Mouse (Mus musculus): ENCODE measurements around the gene Fam207a. TPM values are rescaled to one million over a fixed set of nuclear protein-coding genes. Genes with fewer than 3 reads are reported as not detected.
A peak's percentile ranks its signal among the peaks of the same experiment; 100 is the strongest.

The Fam207a gene
- polyA plus RNA-seq, 1 experiment from 2014 or later = 51.8 TPM

DNA sequence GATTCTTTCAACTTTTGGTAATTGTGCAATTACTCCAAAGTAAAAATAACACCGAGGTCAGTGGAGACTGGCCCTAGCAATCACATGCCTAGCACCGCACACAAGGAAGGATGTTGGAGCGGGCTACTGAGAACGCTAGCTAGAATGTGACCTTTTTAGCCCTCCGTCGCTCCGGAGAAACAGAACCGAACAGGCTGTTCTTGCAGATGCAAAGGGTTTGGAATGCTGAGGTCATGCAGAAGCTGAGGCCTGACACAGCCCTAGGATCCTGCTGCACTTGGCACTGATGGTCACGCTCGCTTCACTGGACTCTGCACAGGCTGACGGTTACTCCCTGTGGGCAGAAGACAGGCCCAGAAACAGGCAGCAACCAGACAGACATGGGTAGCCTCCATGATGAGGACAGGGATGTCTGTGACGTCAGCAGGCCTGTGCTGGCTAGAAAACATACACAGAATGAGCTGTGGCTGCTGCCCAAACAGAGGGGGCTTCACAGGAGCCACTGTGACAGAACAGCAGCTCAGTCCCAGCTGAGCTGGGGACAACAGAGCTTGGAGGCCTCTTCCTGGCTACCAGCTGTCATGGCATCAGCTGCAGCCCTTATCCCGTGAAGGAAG lies 8.5 kb downstream of the Fam207a start:
- H3K36me3 ChIP-seq = peaks cover 84% of the 10 kb centered on the region
- no peaks in the 10 kb centered on the region for H3K9me3 ChIP-seq (replicated peaks)
- WGBS = 91% methylated on average over 13 of the region's 13 CpGs
- DNase-seq (ENCODE audit: low spot score) = no peak
- H3K4me1 ChIP-seq = peaks cover 12% of the 10 kb centered on the region; the same call in 1 of the 2 replicates
- no peaks in the 10 kb centered on the region for H3K27me3 ChIP-seq (ENCODE audit: low read depth, poor library complexity, severe bottlenecking)
- H3K27ac ChIP-seq = no peak overlapping the region
- no peak overlapping the region for H3K4me3 ChIP-seq

- H3K9me3 ChIP-seq (replicated peaks) = no peaks in the 10 kb centered on the region
- WGBS = 94% methylated on average over 5 of the region's 5 CpGs
- H3K27me3 ChIP-seq (ENCODE audit: low read depth, poor library complexity, severe bottlenecking) = no peaks in the 10 kb centered on the region
- peaks cover 84% of the 10 kb centered on the region for H3K36me3 ChIP-seq
- H3K4me3 ChIP-seq = no peak overlapping the region
- H3K4me1 ChIP-seq = peaks cover 12% of the 10 kb centered on the region; the same call in 1 of the 2 replicates
- no peak for DNase-seq (ENCODE audit: low spot score)
- H3K27ac ChIP-seq = no peak overlapping the region
These were observed 9.1 kb downstream of the Fam207a start for GRCm38 (mm10) chr10:77506526-77506925.

GRCm38 (mm10) chr10:77504143-77504542 lies 11.4 kb downstream of the Fam207a start:
- peaks cover 4% of the 10 kb centered on the region; the same call in 1 of the 2 replicates for H3K4me1 ChIP-seq
- 97% methylated on average over 6 of the region's 6 CpGs for WGBS
- DNase-seq (ENCODE audit: low spot score) = no peak
- H3K27ac ChIP-seq = no peak overlapping the region
- H3K9me3 ChIP-seq (replicated peaks) = no peaks in the 10 kb centered on the region
- H3K27me3 ChIP-seq (ENCODE audit: low read depth, poor library complexity, severe bottlenecking) = no peaks in the 10 kb centered on the region
- H3K4me3 ChIP-seq = no peak overlapping the region
- H3K36me3 ChIP-seq = peaks cover 90% of the 10 kb centered on the region

GRCm38 (mm10) chr10:77502967-77503922 lies 12.3 kb downstream of the Fam207a start:
- H3K27ac ChIP-seq = no peak overlapping the region
- H3K9me3 ChIP-seq (replicated peaks) = no peaks in the 10 kb centered on the region
- WGBS = 90% methylated on average over 25 of the region's 25 CpGs
- H3K27me3 ChIP-seq (ENCODE audit: low read depth, poor library complexity, severe bottlenecking) = no peaks in the 10 kb centered on the region
- no peak for DNase-seq (ENCODE audit: low spot score)
- no peak overlapping the region for H3K4me3 ChIP-seq
- peaks cover 87% of the 10 kb centered on the region for H3K36me3 ChIP-seq
- peaks cover 13% of the 10 kb centered on the region for H3K4me1 ChIP-seq

DNA sequence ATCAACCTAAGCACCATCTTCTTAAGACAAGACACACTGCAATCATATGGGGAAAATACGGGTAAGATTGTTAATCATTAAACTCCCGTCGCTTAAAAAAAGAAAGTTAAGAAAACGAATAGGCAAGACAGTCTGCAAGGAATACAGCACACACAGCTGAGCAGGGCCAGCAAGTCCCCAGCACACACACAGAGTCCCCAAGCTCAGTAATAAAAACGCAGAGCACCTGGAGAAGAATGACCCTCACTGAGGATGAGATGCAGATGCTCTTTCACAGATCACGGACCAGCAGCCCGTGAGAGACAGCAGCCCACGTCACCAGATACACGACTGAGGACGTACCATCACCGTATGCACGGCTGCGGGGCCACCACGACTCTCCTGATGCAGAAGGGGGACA lies 14.9 kb downstream of the Fam207a start:
- Histone ChIP-seq H3K27me3 (ENCODE audit: low read depth, poor library complexity, severe bottlenecking) (no peaks in the 10 kb centered on the region), H3K27ac (no peak overlapping the region), H3K4me1 (peaks cover 24% of the 10 kb centered on the region), H3K36me3 (peaks cover 87% of the 10 kb centered on the region), H3K9me3 (replicated peaks) (no peaks in the 10 kb centered on the region), H3K4me3 (no peak overlapping the region)
- DNase-seq (ENCODE audit: low spot score) = no peak
- 83% methylated on average over 14 of the region's 14 CpGs for WGBS

DNA sequence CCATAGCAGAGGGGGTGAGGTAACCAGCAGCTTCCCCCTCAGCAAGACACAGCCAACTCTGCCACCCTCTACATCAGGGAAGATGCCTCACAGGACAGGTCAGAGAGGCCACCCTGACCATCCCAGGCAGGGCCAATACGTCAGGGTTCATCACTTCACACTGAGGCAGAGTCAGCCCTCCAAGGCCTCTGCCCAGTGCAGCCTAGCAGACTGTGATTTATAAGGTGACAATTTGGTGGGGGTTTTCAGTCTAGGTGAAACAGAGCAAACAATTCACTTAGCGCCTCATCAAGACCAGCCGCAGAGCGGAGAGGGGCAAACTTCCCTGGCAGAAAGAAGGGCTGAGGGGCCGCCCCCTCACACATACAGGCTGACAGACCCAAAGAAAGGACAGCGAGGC lies 17.3 kb downstream of the Fam207a start:
- Histone ChIP-seq H3K27me3 (ENCODE audit: low read depth, poor library complexity, severe bottlenecking) (no peaks in the 10 kb centered on the region), H3K4me3 (no peak overlapping the region), H3K9me3 (replicated peaks) (no peaks in the 10 kb centered on the region), H3K36me3 (peaks cover 89% of the 10 kb centered on the region), H3K4me1 (peaks cover 24% of the 10 kb centered on the region), H3K27ac (no peak overlapping the region)
- DNase-seq (ENCODE audit: low spot score) = no peak
- WGBS = 27% methylated on average over 6 of the region's 6 CpGs

DNA sequence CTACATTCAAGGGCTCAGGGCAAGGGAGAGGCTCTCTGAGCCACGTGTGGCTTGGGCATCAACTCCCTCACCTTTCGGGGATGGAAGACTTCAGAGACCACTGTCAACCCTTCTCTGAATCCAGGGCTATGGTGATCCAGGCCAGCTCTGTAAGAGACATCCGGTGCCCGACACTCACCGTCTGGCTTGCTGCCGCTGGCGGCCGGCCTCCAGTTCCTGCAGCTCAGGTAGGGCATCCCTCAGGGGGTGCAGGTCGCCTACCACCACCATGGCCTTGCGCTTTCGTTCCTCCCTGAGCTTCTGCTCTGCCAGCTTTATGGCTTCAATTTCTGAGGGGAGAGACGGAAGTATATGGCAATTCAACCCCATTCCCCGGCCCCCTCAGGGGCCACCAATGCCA lies 18.4 kb downstream of the Fam207a start:
- H3K27me3 ChIP-seq (ENCODE audit: low read depth, poor library complexity, severe bottlenecking) = no peaks in the 10 kb centered on the region
- H3K4me3 ChIP-seq = no peak overlapping the region
- WGBS = 94% methylated on average over 13 of the region's 13 CpGs
- no peaks in the 10 kb centered on the region for H3K9me3 ChIP-seq (replicated peaks)
- H3K36me3 ChIP-seq = peaks cover 89% of the 10 kb centered on the region
- peaks cover 24% of the 10 kb centered on the region for H3K4me1 ChIP-seq
- no peak overlapping the region for H3K27ac ChIP-seq
- no peak for DNase-seq (ENCODE audit: low spot score)

DNA sequence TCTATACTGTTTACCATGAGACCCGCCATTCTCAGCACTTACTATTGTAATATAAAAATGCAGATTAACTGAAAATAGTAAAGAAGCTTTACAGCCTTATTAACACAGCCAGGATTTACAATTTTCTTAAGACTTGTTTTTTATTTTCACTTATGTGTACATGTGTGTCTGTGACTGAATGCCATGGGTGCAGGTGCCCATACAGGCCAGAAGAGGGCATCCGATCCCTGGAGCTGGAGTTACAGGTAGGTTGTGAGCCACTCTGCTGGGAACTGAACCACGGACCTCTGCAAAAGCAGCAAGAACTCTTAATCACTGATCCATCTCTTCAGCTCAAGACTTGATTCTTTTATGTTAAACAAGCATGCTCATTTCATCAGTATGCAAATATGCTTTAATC lies 22.7 kb downstream of the Fam207a start:
- no peaks in the 10 kb centered on the region for H3K27me3 ChIP-seq (ENCODE audit: low read depth, poor library complexity, severe bottlenecking)
- H3K27ac ChIP-seq = no peak overlapping the region
- H3K36me3 ChIP-seq = peaks cover 94% of the 10 kb centered on the region
- WGBS = 96% methylated on average over 3 of the region's 3 CpGs
- DNase-seq (ENCODE audit: low spot score) = no peak
- H3K4me1 ChIP-seq = peaks cover 8% of the 10 kb centered on the region
- H3K9me3 ChIP-seq (replicated peaks) = no peaks in the 10 kb centered on the region
- no peak overlapping the region for H3K4me3 ChIP-seq

- no peaks in the 10 kb centered on the region for H3K27me3 ChIP-seq (ENCODE audit: low read depth, poor library complexity, severe bottlenecking)
- H3K27ac ChIP-seq = no peak overlapping the region
- 92% methylated on average over 6 of the region's 6 CpGs for WGBS
- H3K9me3 ChIP-seq (replicated peaks) = no peaks in the 10 kb centered on the region
- no peak for DNase-seq (ENCODE audit: low spot score)
- H3K4me1 ChIP-seq = no peaks in the 10 kb centered on the region
- H3K36me3 ChIP-seq = peaks cover 94% of the 10 kb centered on the region
- no peak overlapping the region for H3K4me3 ChIP-seq
These were observed 24.0 kb downstream of the Fam207a start for GRCm38 (mm10) chr10:77491585-77491984.

DNA sequence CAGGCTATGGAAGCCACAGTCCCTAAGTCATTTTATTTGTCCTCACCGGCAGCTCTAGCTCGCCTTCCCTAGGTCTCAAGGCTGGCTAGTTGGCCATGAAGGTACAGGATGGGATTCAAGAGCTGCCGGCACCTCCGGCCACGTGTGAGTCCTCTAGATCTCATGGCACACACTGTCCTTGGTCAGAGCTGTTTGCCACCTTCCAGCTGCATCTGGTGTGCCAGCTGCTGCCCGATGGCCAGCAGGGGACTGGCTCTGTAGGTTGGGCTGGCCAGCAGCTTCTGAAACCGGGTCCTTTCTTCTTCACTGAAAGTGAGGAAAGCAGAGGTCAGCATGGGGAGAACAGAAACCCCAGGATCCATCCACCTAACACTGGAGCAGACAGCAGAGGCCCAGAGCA lies 27.4 kb downstream of the Fam207a start:
- Histone ChIP-seq H3K4me1 (peaks cover 9% of the 10 kb centered on the region), H3K27ac (no peak overlapping the region), H3K36me3 (peaks cover 64% of the 10 kb centered on the region), H3K27me3 (ENCODE audit: low read depth, poor library complexity, severe bottlenecking) (no peaks in the 10 kb centered on the region), H3K4me3 (no peak overlapping the region), H3K9me3 (replicated peaks) (no peaks in the 10 kb centered on the region)
- WGBS = 95% methylated on average over 7 of the region's 7 CpGs
- DNase-seq (ENCODE audit: low spot score) = no peak

DNA sequence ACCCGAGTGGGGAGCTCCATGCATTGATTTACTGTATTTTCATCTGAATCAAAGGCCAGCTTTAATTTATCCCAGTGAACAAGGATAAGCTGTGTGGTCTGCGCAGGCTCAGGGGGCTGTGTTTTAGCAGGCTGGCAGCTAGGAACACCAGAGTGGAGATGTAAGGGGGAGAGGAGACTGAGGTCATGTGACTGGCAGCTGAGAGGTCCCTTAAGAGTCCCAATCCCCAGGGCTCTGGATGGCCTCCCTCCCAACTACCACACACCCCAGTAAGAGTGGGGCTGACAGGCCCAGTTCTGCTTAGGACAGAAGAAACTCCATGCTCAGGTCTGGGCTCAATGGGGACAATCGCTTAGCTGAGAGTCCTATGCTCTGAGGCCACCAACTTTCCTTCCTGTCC lies 29.8 kb downstream of the Fam207a start:
- no peaks in the 10 kb centered on the region for H3K9me3 ChIP-seq (replicated peaks)
- H3K27ac ChIP-seq = no peak overlapping the region
- no peaks in the 10 kb centered on the region for H3K27me3 ChIP-seq (ENCODE audit: low read depth, poor library complexity, severe bottlenecking)
- peaks cover 9% of the 10 kb centered on the region for H3K4me1 ChIP-seq
- WGBS = 80% methylated on average over 3 of the region's 3 CpGs
- H3K36me3 ChIP-seq = peaks cover 45% of the 10 kb centered on the region
- DNase-seq (ENCODE audit: low spot score) = no peak
- H3K4me3 ChIP-seq = no peak overlapping the region

- no peaks in the 10 kb centered on the region for H3K27me3 ChIP-seq (ENCODE audit: low read depth, poor library complexity, severe bottlenecking)
- H3K9me3 ChIP-seq (replicated peaks) = no peaks in the 10 kb centered on the region
- WGBS = 44% methylated on average over 18 of the region's 18 CpGs
- H3K27ac ChIP-seq = peak overlapping the region; percentile 46; the same call in 1 of the 2 replicates
- peaks cover 9% of the 10 kb centered on the region for H3K4me1 ChIP-seq
- DNase-seq (ENCODE audit: low spot score) = no peak
- peaks cover 33% of the 10 kb centered on the region for H3K36me3 ChIP-seq
- no peak overlapping the region for H3K4me3 ChIP-seq
These were observed 31.2 kb downstream of the Fam207a start for GRCm38 (mm10) chr10:77484205-77484935.

DNA sequence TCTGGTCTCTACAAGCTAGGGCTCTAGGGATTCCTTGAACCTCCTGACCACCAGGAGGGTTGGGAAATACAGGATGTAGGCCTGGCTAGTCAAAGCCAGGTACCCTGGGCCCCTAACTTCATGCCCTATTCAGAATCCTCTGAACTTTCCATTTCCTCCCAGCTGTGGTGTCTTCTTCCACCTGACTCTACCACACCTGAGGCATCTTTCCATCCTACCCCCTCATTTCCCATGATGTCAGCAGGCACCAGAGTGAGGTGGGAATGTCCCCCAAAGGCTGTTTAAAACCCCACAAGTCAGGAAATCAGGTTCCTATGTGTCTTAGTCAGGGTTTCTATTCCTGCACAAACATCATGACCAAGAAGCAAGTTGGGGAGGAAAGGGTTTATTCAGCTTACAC lies 33.8 kb downstream of the Fam207a start:
- Histone ChIP-seq H3K36me3 (peaks cover 7% of the 10 kb centered on the region), H3K4me3 (no peak overlapping the region), H3K27me3 (ENCODE audit: low read depth, poor library complexity, severe bottlenecking) (no peaks in the 10 kb centered on the region), H3K27ac (no peak overlapping the region), H3K4me1 (peaks cover 9% of the 10 kb centered on the region), H3K9me3 (replicated peaks) (no peaks in the 10 kb centered on the region)
- no peak for DNase-seq (ENCODE audit: low spot score)

Data from limb, embryonic 10.5 days (tissue).